Mouse (Mus musculus) kidney, adult 2 months (tissue): Measurements from ENCODE around the gene Lef1. TPM values are rescaled to one million over a fixed set of nuclear protein-coding genes. Genes with fewer than 3 reads are reported as not detected.

Experiments used
- DNase-seq: peaks from one replicate; pipeline ENCODE4 v3.0.0; 2021
- H3K27ac ChIP-seq: fragments of 200-500 bp; 2 replicates; pipeline ENCODE4 v1.5.1; 2012; ENCODE audit warnings: low read depth, low read length, control low read depth, inconsistent platforms; ENCODE audit not compliant: insufficient read depth
- H3K27me3 ChIP-seq: fragments of 200-500 bp; replicated peaks from 2 replicates; pipeline ENCODE4 v1.6.1; 2012; ENCODE audit warnings: mild to moderate bottlenecking, moderate library complexity, low read length, inconsistent platforms; ENCODE audit not compliant: control insufficient read depth, insufficient read depth
- H3K36me3 ChIP-seq: fragments of 200-500 bp; 2 replicates; pipeline ENCODE4 v1.6.1; 2012; ENCODE audit warnings: mild to moderate bottlenecking, moderate library complexity, low read length, inconsistent platforms; ENCODE audit not compliant: control insufficient read depth, insufficient read depth
- H3K4me1 ChIP-seq: fragments of 200-500 bp; 2 replicates; pipeline ENCODE4 v1.6.1; 2011; ENCODE audit warnings: low read length; ENCODE audit not compliant: control insufficient read depth, insufficient read depth
- H3K4me3 ChIP-seq: fragments of 200-500 bp; 2 replicates; pipeline ENCODE4 v1.5.1; 2011; ENCODE audit warnings: mild to moderate bottlenecking, low read depth, low read length, control low read depth; ENCODE audit not compliant: insufficient read depth
- CTCF ChIP-seq: fragments of 200-500 bp; conservative IDR thresholded peaks from 2 replicates; pipeline ENCODE4 v1.5.1; 2011; ENCODE audit warnings: low read depth, mild to moderate bottlenecking, control low read depth, low read length, moderate library complexity, mixed read lengths; ENCODE audit not compliant: insufficient read depth, insufficient read length
- POLR2A ChIP-seq: fragments of 200-500 bp; IDR thresholded peaks from one replicate; pipeline ENCODE4 v1.6.1; 2011; ENCODE audit warnings: low read depth, low read length, control low read depth
- WGBS: fragments of 180-500 bp; shearing (Covaris S2); methylation state at CpG from one replicate; pipeline ENCODE4 v1.1.7; 2018; 5-methylcytosine and 5-hydroxymethylcytosine counted together
- polyA plus RNA-seq: library from polyadenylated mRNA; depleted of rRNA; stranded (reverse); fragments of >200 nt; gene quantifications from 2 replicates; pipeline ENCODE4 v1.2.3, GENCODE M21; 2012; rRNA removed

Gene Lef1
- polyA plus RNA-seq, 1 experiment = 8.4 TPM

DNA sequence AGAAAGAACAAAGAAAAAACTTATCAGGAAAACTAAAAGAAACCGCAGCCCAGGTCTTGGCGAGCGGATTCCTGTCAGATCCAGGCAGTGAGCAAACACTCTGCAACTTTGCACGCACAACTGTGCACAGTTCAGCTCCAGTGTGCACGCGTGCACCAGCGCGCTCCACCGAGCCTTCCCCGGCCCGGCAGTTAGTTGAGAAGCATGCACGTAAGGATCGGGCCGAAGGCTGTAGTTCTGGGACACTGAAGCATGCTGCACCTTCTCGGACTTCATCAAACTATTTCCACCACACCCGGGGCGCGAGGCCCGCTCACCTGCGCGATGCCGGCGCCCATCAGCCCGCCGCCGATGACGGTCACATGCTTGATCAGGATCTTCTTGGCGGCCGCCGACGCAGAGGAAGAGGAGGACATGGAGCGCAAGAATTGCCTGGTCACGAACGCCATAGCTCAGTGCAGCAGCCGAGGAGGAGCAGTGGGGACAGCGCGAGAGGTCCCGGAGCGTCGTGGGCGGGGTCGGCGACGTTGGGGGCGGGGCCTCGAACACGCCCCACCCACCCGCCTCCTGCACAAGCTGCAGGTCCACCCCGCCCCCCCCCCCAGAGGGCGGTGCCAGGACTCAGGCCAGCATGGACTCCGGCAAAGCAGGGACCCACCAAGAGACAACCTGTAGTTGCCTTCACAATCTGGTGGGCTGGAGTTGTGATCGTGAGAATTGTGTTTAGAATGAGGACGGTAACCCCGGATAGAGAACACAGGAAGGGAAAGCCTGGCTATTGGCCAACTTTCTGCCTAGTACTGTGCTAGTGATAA lies 161.5 kb downstream of the Lef1 start, which contains the start of gene Hadh:
Hadh (minus strand) TSS at position 543 of the 815 bp plus-strand sequence.
- peak within 1 kb of the TSS; percentile 98 for H3K4me3 ChIP-seq
- peaks cover 37% of the 10 kb centered on the region for H3K4me1 ChIP-seq
- peak; percentile 92 for DNase-seq
- no peaks in the 10 kb centered on the region for H3K27me3 ChIP-seq
- under 1% methylated on average over 54 of the region's 54 CpGs for WGBS
- H3K27ac ChIP-seq = peak within 1 kb of the TSS; percentile 91
- TF ChIP-seq POLR2A = peak; percentile 82
- no peak for TF ChIP-seq CTCF
- no peaks in the 10 kb centered on the region; the same call in 1 of the 2 replicates for H3K36me3 ChIP-seq

DNA sequence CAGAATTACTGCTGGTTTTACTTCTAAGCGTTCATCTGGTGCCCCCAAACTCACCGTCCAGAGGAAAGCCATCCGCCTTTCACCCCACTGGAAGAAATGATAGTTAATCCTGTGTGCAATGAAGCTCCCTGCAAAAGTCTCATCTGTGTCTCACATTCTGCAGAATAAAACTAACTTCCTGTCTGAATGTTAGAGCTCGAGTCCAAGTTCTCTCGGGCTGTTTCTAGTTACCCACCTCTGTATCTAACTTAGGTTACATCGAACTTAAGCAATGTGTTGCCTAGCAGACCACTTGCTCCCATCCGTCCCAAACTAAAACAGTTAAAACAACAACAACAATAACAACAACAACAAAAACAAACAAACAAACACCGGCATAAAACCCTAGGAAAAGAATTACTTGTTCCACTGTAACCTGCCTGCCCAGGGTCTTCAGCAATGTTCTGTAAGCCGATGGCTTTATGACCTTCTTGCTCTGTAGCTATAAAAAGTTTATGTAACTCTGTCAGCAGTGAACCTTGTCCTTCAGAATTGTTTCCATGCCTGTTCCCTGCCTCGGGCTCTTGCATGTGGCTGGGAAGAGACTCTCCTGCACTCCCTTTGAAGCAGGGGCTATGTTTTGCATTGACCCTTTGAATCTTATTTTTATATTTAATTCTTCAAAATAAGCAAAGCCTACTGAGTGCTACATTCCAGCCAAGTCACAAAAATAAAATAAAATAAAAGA lies 162.3 kb downstream of the Lef1 start:
- no peak for TF ChIP-seq CTCF
- TF ChIP-seq POLR2A = no peak
- Histone ChIP-seq H3K27ac (peak overlapping the region; percentile 87), H3K27me3 (no peaks in the 10 kb centered on the region), H3K4me3 (peak overlapping the region; percentile 98), H3K4me1 (peaks cover 30% of the 10 kb centered on the region), H3K36me3 (no peaks in the 10 kb centered on the region; the same call in 1 of the 2 replicates)
- 6% methylated on average over 10 of the region's 10 CpGs for WGBS
- peak; percentile 65 for DNase-seq

Other genes starting within 250 kb of the Lef1 start
- gene Hadh, start 161.6 kb downstream of the Lef1 start, polyA plus RNA-seq = 471 and 515 TPM in 2 replicates
- 7.8 and 9.4 TPM in 2 replicates for gene Cyp2u1, start 192.8 kb downstream of the Lef1 start, polyA plus RNA-seq